Mouse (Mus musculus) brain, embryonic 14.5 days (tissue): ENCODE results near the gene Slc6a8.

Experiments used
- CTCF ChIP-seq: fragments of 200-500 bp; IDR thresholded peaks from 2 replicates; pipeline ENCODE4 v1.5.1; 2012; ENCODE audit warnings: inconsistent platforms, mild to moderate bottlenecking, moderate library complexity, borderline replicate concordance; ENCODE audit not compliant: insufficient read depth, insufficient read length; ENCODE audit errors: extremely low read depth
- POLR2A ChIP-seq: fragments of 200-500 bp; IDR thresholded peaks from 2 replicates; pipeline ENCODE4 v1.6.1; 2012; ENCODE audit warnings: mild to moderate bottlenecking, inconsistent platforms, borderline replicate concordance; ENCODE audit not compliant: poor library complexity, insufficient read depth, insufficient read length, severe bottlenecking; ENCODE audit errors: extremely low read depth

DNA sequence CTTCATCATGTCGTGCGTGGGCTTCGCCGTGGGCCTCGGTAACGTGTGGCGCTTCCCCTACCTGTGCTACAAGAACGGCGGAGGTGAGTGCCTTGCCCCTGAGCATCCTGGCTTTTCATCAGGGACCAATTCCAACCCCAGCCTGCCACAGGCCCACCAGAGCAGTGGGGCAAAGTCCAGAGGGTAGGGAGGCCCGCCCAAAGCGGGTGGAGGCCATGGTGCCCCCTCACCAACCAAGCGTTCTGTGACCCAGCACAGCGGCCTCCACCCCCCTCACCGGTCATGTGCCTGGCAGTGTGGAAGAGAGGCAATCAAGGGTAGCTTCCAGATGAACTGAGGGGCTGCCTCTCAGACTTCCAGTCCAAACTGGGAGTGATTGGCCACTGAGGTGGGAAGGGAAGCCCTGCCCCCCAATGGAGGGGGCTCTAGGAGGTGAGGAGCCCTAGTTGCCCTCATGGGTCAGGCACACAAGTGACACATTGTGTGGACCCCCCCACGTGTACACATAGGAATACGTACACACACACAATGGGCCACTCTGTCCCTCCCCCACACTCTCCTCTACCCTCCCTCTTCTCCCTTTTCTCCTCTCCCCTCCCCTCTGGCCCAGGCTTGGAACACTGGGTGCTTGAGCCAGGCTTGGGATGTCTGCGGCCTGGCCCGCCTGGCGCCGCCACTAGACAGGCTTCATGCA, 1.2 kb downstream of the Slc6a8 start:
- TF ChIP-seq CTCF (no peak), POLR2A (no peak)
